ENCODE assay signal across 8 mouse cellular contexts in the genomic region with DNA sequence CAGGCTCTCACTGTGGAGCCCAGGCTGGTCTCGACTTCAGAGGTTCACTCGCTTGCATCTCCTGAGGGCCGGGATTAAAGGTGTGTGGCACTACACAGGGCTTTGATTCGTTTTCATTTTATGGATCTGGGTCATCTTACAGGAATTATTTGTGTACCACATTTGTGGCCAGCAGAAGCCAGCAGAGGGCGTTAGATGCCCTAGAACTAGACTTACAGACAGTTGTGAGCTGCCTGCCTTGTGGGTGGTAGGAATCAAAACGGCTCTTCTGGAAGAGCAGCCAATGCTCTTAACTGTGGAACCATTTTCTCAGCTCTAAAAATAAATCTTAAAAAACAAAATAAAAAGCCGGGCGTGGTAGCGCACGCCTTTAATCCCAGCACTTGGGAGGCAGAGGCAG. TPM values are rescaled to one million over a fixed set of nuclear protein-coding genes. Genes with fewer than 3 reads are reported as not detected.
DNase-seq lines count a peak whose midpoint lies in the region; ATAC-seq and TF ChIP-seq lines count a peak whose summit lies in the region.

No protein-coding gene starts in this region.

- peak; percentile 58 for DNase-seq in midbrain, embryonic 10.5 days (ENCODE audit: low spot score)
- DNase-seq in frontal cortex, adult 2 months (ENCODE audit: extremely low spot score in 1 of 2, low spot score in 1 of 2), result peak; percentile 77 to 89
- DNase-seq in limb, embryonic 10.5 days (ENCODE audit: low spot score), result peak; percentile 48
- no peak for DNase-seq in T-cell, adult 2 months (ENCODE audit: low spot score)
- DNase-seq in spleen, postnatal 10 days (ENCODE audit: low spot score in 2 of 2), result no peak

- H3K27me3 ChIP-seq in midbrain, embryonic 10.5 days (ENCODE audit: low read depth, poor library complexity, severe bottlenecking), result no peaks in the 10 kb centered on the region
- no peaks in the 10 kb centered on the region for H3K27me3 ChIP-seq in midbrain, embryonic 15.5 days (replicated peaks)
- no peaks in the 10 kb centered on the region for H3K27me3 ChIP-seq in limb, embryonic 10.5 days (ENCODE audit: low read depth, poor library complexity, severe bottlenecking)

- no peaks in the 10 kb centered on the region for H3K4me1 ChIP-seq in midbrain, embryonic 10.5 days
- H3K4me1 ChIP-seq in midbrain, embryonic 15.5 days, result no peaks in the 10 kb centered on the region
- H3K4me1 ChIP-seq in bone marrow macrophage, adult 2 months (ENCODE audit: control insufficient read depth, insufficient read depth, low read length), result no peaks in the 10 kb centered on the region
- H3K4me1 ChIP-seq in limb, embryonic 10.5 days, result peaks cover 2% of the 10 kb centered on the region; the same call in 1 of the 2 replicates

- ATAC-seq in midbrain, embryonic 15.5 days (replicated peaks), result no peak
- ATAC-seq in inflammation-experienced regulatory T-cells, adult 6 months, result no peak

- H3K27ac ChIP-seq in midbrain, embryonic 10.5 days (replicated peaks), result no peak overlapping the region
- H3K27ac ChIP-seq in midbrain, embryonic 15.5 days, result no peak overlapping the region
- no peak overlapping the region for H3K27ac ChIP-seq in bone marrow macrophage, adult 2 months (ENCODE audit: insufficient read depth, low read depth, low read length)
- no peak overlapping the region for H3K27ac ChIP-seq in limb, embryonic 10.5 days

- peak; percentile 22; the same call in 1 of the 2 replicates for TF ChIP-seq CTCF in bone marrow macrophage, adult 2 months (IDR thresholded peaks at IDR 0.05; ENCODE audit: low read depth, low read length)

- TF ChIP-seq POLR2A in bone marrow macrophage, adult 2 months (IDR thresholded peaks at IDR 0.05; ENCODE audit: borderline replicate concordance, low read depth, low read length), result no peak

- 47% methylated on average over 10 of the region's 10 CpGs for WGBS in midbrain, embryonic 10.5 days
- 46% methylated on average over 10 of the region's 10 CpGs for WGBS in midbrain, embryonic 15.5 days
- 39% methylated on average over 10 of the region's 10 CpGs for WGBS in limb, embryonic 10.5 days

- no peak overlapping the region for H3K4me2 ChIP-seq in midbrain, embryonic 15.5 days

- no peak overlapping the region for H3K4me3 ChIP-seq in midbrain, embryonic 10.5 days
- H3K4me3 ChIP-seq in midbrain, embryonic 15.5 days, result no peak overlapping the region
- H3K4me3 ChIP-seq in bone marrow macrophage, adult 2 months (ENCODE audit: insufficient read depth, low read length), result no peak overlapping the region
- H3K4me3 ChIP-seq in limb, embryonic 10.5 days, result no peak overlapping the region

- H3K9ac ChIP-seq in midbrain, embryonic 15.5 days, result no peak overlapping the region

- H3K36me3 ChIP-seq in midbrain, embryonic 10.5 days, result no peaks in the 10 kb centered on the region
- no peaks in the 10 kb centered on the region for H3K36me3 ChIP-seq in midbrain, embryonic 15.5 days (replicated peaks)
- H3K36me3 ChIP-seq in limb, embryonic 10.5 days, result no peaks in the 10 kb centered on the region

- no peaks in the 10 kb centered on the region for H3K9me3 ChIP-seq in midbrain, embryonic 10.5 days (replicated peaks)
- no peaks in the 10 kb centered on the region for H3K9me3 ChIP-seq in midbrain, embryonic 15.5 days
- no peaks in the 10 kb centered on the region for H3K9me3 ChIP-seq in limb, embryonic 10.5 days (replicated peaks)

RNA-seq across cellular contexts. Expression of a gene that starts 18.8 kb away (rescaled TPM):
- 80.7 and 87.0 TPM in 2 replicates for polyA plus RNA-seq in midbrain, embryonic 10.5 days (2016; fragmentation: Nextera tagmentation; extraction: Ambion mirVana)
- 53.7 and 54.1 TPM in 2 replicates for polyA plus RNA-seq in midbrain, embryonic 15.5 days (2015; fragmentation: Nextera tagmentation; extraction: Ambion mirVana)
- 25.5 and 33.7 TPM in 2 replicates for polyA plus RNA-seq in bone marrow macrophage, adult 2 months (2012; ENCODE audit: insufficient read depth, insufficient read length, missing spikeins)
- polyA plus RNA-seq in frontal cortex, adult 2 months (2012; rRNA removed), result 49.4 and 54.8 TPM in 2 replicates
- polyA plus RNA-seq in limb, embryonic 10.5 days (2016; fragmentation: Nextera tagmentation; extraction: Ambion mirVana), result 85.7 and 90.4 TPM in 2 replicates
- polyA plus RNA-seq in inflammation-experienced regulatory T-cells, adult 6 months (2017; shearing (Covaris generic)), result 10 to 100 TPM; 41.4 to 48.1 (median 42.1) TPM

RNA-seq across cellular contexts. Expression of a gene that starts 28.8 kb away (rescaled TPM):
- 5.6 and 6.5 TPM in 2 replicates for polyA plus RNA-seq in midbrain, embryonic 10.5 days (2016; fragmentation: Nextera tagmentation; extraction: Ambion mirVana)
- polyA plus RNA-seq in midbrain, embryonic 15.5 days (2015; fragmentation: Nextera tagmentation; extraction: Ambion mirVana), result 12.7 and 13.9 TPM in 2 replicates
- 0.50 and 0.73 TPM in 2 replicates for polyA plus RNA-seq in bone marrow macrophage, adult 2 months (2012; ENCODE audit: insufficient read depth, insufficient read length, missing spikeins)
- polyA plus RNA-seq in frontal cortex, adult 2 months (2012; rRNA removed), result 31.8 and 33.5 TPM in 2 replicates
- 7.8 and 8.0 TPM in 2 replicates for polyA plus RNA-seq in limb, embryonic 10.5 days (2016; fragmentation: Nextera tagmentation; extraction: Ambion mirVana)
- polyA plus RNA-seq in inflammation-experienced regulatory T-cells, adult 6 months (2017; shearing (Covaris generic)), result under 1 TPM in 1 of 3 experiments, not detected in 2; 0.18 TPM

RNA-seq across cellular contexts. Expression of a gene that starts 54.2 kb away (rescaled TPM):
- 2.6 and 2.7 TPM in 2 replicates for polyA plus RNA-seq in midbrain, embryonic 10.5 days (2016; fragmentation: Nextera tagmentation; extraction: Ambion mirVana)
- polyA plus RNA-seq in midbrain, embryonic 15.5 days (2015; fragmentation: Nextera tagmentation; extraction: Ambion mirVana), result 5.6 and 7.7 TPM in 2 replicates
- polyA plus RNA-seq in bone marrow macrophage, adult 2 months (2012; ENCODE audit: insufficient read depth, insufficient read length, missing spikeins), result not detected in 2 replicates
- polyA plus RNA-seq in frontal cortex, adult 2 months (2012; rRNA removed), result 3.9 and 4.5 TPM in 2 replicates
- polyA plus RNA-seq in limb, embryonic 10.5 days (2016; fragmentation: Nextera tagmentation; extraction: Ambion mirVana), result 1.5 and 4.5 TPM in 2 replicates
- polyA plus RNA-seq in inflammation-experienced regulatory T-cells, adult 6 months (2017; shearing (Covaris generic)), result not detected

Comparison
In these comparisons a context has a peak if more than half of its experiments do, and no peak if none do; other contexts are left out.
1. DNase-seq: peak in midbrain, embryonic 10.5 days (single experiment), frontal cortex, adult 2 months (2 of 2) and limb, embryonic 10.5 days (single experiment); none in T-cell, adult 2 months (single experiment) and spleen, postnatal 10 days (0 of 2).